Mouse (Mus musculus): ENCODE results near the gene Sfxn2.
A peak's percentile ranks its signal among the peaks of the same experiment; 100 is the strongest.

DNA sequence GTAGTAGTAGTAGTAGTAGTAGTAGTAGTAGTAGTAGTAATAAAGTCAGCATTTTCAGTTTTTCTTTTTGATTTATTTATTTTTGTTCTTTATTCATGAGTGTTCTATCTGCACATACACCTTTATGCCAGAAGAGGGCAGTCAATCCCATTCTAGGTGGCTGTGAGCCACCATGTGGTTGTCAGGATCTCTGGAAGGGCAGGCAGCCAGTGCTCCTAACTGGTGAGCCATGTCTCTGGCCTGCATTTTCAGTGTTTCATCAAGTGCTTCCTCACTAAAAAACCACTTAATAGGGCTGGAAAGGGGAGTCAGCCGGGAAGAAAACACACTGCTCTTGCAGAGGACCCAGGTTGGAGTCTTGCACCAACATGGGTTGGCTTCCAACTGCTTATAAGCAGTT is 11.0 kb upstream of the Sfxn2 start:
- TF ChIP-seq CTCF (IDR thresholded peaks at IDR 0.05; ENCODE audit: extremely low read depth, insufficient read length, insufficient replicate concordance, low read depth, low read length), result peak; percentile 69; the same call in 1 of the 2 replicates
- TF ChIP-seq POLR2A (IDR thresholded peaks at IDR 0.05; ENCODE audit: low read depth, low read length), result no peak
